Mouse (Mus musculus) thymus, postnatal 25 days (tissue): ENCODE measurements at regions not wholly inside any gene's neighbourhood (a gene's known extent, or its start where the extent isn't known, plus 50 kb on each side); places are given as distances from the start of the nearest gene placed in this dataset.
"Not testable (repeated sequence)": the region's sequence is repeated elsewhere in the genome, so short reads cannot be mapped to it uniquely, and the experiment has no call there.

Source experiments
- DNase-seq: peaks from one replicate; pipeline ENCODE4 v3.0.0; 2022

GRCm38 (mm10) chr14:71609698-71610301 lies 881.8 kb downstream of the Gm9195 start:
- no peak for DNase-seq

- no peak for DNase-seq
Observed at GRCm38 (mm10) chr14:71603710-71604109, 887.9 kb downstream of the Gm9195 start.

- DNase-seq = no peak
Observed at GRCm38 (mm10) chr14:71597859-71598258, 893.8 kb downstream of the Gm9195 start.

GRCm38 (mm10) chr14:71588694-71589240 lies 902.9 kb downstream of the Gm9195 start:
- no peak for DNase-seq

DNA sequence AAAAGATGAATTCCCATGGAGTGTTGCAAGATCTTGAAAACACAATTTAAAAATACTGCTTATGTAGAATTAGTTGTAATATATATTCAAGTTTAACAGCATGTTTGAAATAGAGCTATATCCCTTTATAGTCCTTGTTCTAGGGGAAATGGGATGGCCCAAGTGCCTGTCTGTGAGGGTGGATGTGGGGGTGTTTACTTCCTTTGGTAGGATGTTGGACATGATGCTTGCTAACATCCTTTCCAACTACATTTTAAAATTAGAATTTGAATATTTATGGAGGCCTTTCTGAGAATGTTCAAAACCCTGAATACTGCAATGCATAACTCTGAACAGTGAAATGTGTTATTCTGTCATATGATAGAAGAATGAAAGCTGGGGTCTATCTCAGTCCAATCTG lies 903.6 kb downstream of the Gm9195 start:
- no peak for DNase-seq

- no peak for DNase-seq
Observed at GRCm38 (mm10) chr14:71564816-71565215, 926.8 kb downstream of the Gm9195 start.

- DNase-seq = no peak
Observed at GRCm38 (mm10) chr14:71561906-71562305, 929.7 kb downstream of the Gm9195 start.

GRCm38 (mm10) chr14:71554324-71554723 lies 937.3 kb downstream of the Gm9195 start:
- not testable (repeated sequence) for DNase-seq

DNA sequence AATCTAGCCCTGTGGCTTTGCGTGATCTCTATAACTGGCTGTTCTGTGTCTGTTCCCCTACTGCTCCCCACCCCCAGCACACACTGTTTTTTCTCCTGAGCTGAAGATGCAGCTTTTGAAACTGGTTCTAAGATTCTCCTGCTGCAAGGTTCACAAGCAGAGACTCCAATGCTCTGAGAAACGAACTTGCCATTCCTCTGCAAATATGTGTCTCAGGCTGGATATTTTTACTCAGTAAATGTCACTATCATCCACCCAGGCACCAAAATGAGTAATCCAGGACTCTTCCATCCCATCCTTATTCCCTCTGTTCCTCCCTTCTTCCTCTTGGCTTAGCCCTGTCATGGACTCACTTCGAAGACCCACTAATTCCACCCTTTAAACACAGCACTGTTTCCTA lies 943.9 kb upstream of the Fam160b2 start:
- DNase-seq = no peak

GRCm38 (mm10) chr14:71532074-71532659 lies 932.5 kb upstream of the Fam160b2 start:
- DNase-seq = no peak

GRCm38 (mm10) chr14:71531298-71531697 lies 931.7 kb upstream of the Fam160b2 start:
- no peak for DNase-seq

DNA sequence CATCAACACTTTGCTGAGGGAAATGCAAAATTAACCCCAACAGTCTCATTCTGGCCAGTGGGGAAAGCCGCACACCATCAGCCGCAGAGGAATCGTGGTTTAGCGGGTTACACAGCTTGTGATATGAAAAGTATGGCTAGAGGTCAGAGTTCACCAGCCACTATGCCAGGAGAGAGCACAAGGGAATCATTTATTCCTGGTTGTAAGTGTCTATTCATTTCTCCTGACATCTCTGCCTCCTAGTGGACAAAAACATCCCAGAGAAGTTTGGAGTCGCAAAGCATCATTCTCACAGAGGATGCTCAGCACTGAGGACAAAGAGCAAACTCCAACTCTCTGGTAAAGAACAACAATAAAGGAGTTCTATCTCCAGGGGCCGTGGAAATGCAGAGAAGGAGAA lies 930.8 kb upstream of the Fam160b2 start:
- no peak for DNase-seq

- DNase-seq = no peak
Observed at GRCm38 (mm10) chr14:71518541-71518940, 918.9 kb upstream of the Fam160b2 start.

GRCm38 (mm10) chr14:71500851-71501250 lies 901.2 kb upstream of the Fam160b2 start:
- no peak for DNase-seq

GRCm38 (mm10) chr14:71491201-71491600 lies 891.6 kb upstream of the Fam160b2 start:
- no peak for DNase-seq

DNA sequence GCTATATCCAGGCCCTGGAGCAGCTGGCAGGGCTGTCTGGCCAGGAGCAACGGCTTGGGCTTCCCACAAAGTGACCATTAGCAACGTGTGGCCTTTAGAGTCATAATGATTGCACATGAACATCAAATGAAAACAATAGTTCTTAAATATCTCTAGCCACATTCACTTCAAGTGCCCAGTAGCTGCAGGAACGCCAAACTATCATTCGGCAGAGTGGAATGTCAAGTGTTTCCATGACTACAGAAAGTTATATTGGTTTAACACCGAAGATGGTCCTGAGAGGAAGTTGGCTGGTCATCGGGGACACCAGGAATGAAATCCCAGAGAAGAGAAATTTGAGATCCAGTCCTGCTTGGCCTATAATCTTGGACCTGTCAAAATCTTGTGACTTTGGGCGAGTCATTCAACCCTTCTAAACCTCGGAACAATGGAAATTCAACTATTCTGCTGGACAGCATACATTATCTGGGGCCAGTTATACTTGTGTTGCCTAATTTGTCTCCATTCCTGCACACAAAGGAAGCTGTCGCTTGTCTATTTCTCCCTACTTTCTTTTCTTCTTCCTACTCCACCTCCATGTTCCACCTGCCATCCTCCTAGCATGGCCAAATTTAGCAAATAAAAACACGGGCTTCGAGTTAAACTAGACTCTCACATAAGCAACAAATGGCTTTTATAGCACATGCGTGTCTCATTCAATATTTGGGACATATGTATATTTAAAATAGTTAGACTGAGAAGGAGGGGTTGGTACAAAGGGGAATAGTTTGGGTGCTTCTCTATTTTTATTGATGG lies 886.7 kb upstream of the Fam160b2 start:
- DNase-seq = no peak

DNA sequence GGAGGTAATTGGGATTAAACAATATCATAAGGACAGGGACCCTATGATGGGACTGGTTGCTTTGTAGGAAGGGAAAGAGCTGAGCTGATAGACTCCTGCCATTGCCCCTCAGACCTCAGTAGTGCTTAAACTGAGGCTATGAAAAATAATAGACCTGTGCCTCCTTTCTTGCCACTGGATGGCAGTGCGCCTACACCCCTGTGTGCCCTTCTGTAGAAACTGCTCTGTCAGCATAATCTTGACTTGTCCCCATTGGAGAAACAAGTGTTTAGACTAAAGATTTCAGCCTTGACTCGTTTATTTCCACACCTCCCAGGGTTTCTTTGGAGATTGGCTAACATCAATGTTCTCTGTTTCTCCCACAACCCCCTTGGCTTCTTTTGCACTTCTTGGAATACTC lies 876.0 kb upstream of the Fam160b2 start:
- DNase-seq = no peak

GRCm38 (mm10) chr14:71473907-71474306 lies 874.3 kb upstream of the Fam160b2 start:
- no peak for DNase-seq

- no peak for DNase-seq
Observed at GRCm38 (mm10) chr14:71432364-71432763, 832.7 kb upstream of the Fam160b2 start.
